Mouse (Mus musculus) bone marrow, adult 2 months (tissue): ENCODE results near the gene Nprl2. TPM values are rescaled to one million over a fixed set of nuclear protein-coding genes. Genes with fewer than 3 reads are reported as not detected.

Experiments
- H3K27ac ChIP-seq: fragments of 200-500 bp; 2 replicates; pipeline ENCODE4 v1.5.1; 2012; ENCODE audit warnings: low read depth, mild to moderate bottlenecking, control low read depth, inconsistent platforms, low read length; ENCODE audit not compliant: control insufficient read depth, poor library complexity, insufficient read depth
- H3K4me1 ChIP-seq: fragments of 200-500 bp; 2 replicates; pipeline ENCODE4 v1.6.1; 2011; ENCODE audit warnings: low read length; ENCODE audit not compliant: control insufficient read depth, insufficient read depth
- H3K4me3 ChIP-seq: fragments of 200-500 bp; replicated peaks from 2 replicates; pipeline ENCODE3; 2011; ENCODE audit warnings: mild to moderate bottlenecking, low read depth, low read length, control low read depth; ENCODE audit not compliant: control insufficient read depth
- CTCF ChIP-seq: fragments of 200-500 bp; IDR thresholded peaks from 2 replicates; pipeline ENCODE4 v1.5.1; 2011; ENCODE audit warnings: low read length, control low read depth; ENCODE audit not compliant: control insufficient read depth, insufficient read depth
- POLR2A ChIP-seq: fragments of 200-500 bp; IDR thresholded peaks from 2 replicates; pipeline ENCODE4 v1.6.1; 2011; ENCODE audit warnings: low read depth, mild to moderate bottlenecking, control low read depth, low read length, borderline replicate concordance; ENCODE audit not compliant: control insufficient read depth
- WGBS: fragments of 180-500 bp; shearing (Covaris S2); methylation state at CpG from one replicate; pipeline ENCODE4 v1.1.7; 2018; 5-methylcytosine and 5-hydroxymethylcytosine counted together
- polyA plus RNA-seq: library from polyadenylated mRNA; stranded (reverse); fragments of >200 nt; gene quantifications from 2 replicates; pipeline ENCODE4 v1.2.4, GENCODE M21; 2011; ENCODE audit warnings: low replicate concordance; ENCODE audit not compliant: missing spikeins, insufficient read depth, insufficient read length

The Nprl2 gene
- 9.3 and 24.6 TPM in 2 replicates for polyA plus RNA-seq

GRCm38 (mm10) chr9:107541474-107542351 lies at the start of gene Nprl2, which contains the start of gene Cyb561d2:
Gene Nprl2, plus strand, starts transcription at chr9:107542226.
Gene Cyb561d2, minus strand, starts transcription at chr9:107542193.
- Histone ChIP-seq H3K4me3 (peak within 1 kb of the TSS; percentile 87), H3K4me1 (peaks cover under 1% of the 10 kb centered on the region; the same call in 1 of the 2 replicates), H3K27ac (peak within 1 kb of the TSS; percentile 35)
- WGBS: under 1% methylated on average over 46 of the region's 46 CpGs
- TF ChIP-seq CTCF: peak; percentile 17; the same call in 1 of the 2 replicates
- peak; percentile 58; the same call in 1 of the 2 replicates for TF ChIP-seq POLR2A

- H3K4me3 ChIP-seq: no peak overlapping the region
- no peaks in the 10 kb centered on the region; the same call in 1 of the 2 replicates for H3K4me1 ChIP-seq
- WGBS: 42% methylated on average over 1 of the region's 1 CpGs
- no peak overlapping the region for H3K27ac ChIP-seq
- TF ChIP-seq POLR2A (no peak), CTCF (no peak)
Observed at GRCm38 (mm10) chr9:107493511-107493910, 48.5 kb upstream of the Nprl2 start.

GRCm38 (mm10) chr9:107494238-107494637 lies 47.8 kb upstream of the Nprl2 start:
- Histone ChIP-seq H3K27ac (no peak overlapping the region), H3K4me1 (no peaks in the 10 kb centered on the region; the same call in 1 of the 2 replicates), H3K4me3 (no peak overlapping the region)
- WGBS: 87% methylated on average over 12 of the region's 12 CpGs
- no peak for TF ChIP-seq POLR2A
- TF ChIP-seq CTCF: no peak

- no peak overlapping the region for H3K4me3 ChIP-seq
- WGBS: 80% methylated on average over 3 of the region's 3 CpGs
- no peak overlapping the region for H3K27ac ChIP-seq
- no peaks in the 10 kb centered on the region for H3K4me1 ChIP-seq
- TF ChIP-seq POLR2A (no peak), CTCF (no peak)
Observed at GRCm38 (mm10) chr9:107496359-107496758, 45.7 kb upstream of the Nprl2 start.

- 78% methylated on average over 3 of the region's 3 CpGs for WGBS
- Histone ChIP-seq H3K4me3 (no peak overlapping the region), H3K27ac (no peak overlapping the region), H3K4me1 (no peaks in the 10 kb centered on the region)
- TF ChIP-seq POLR2A (no peak), CTCF (no peak)
Observed at GRCm38 (mm10) chr9:107500708-107501286, 41.2 kb upstream of the Nprl2 start.

GRCm38 (mm10) chr9:107502131-107502846 lies 39.7 kb upstream of the Nprl2 start:
- Histone ChIP-seq H3K4me1 (no peaks in the 10 kb centered on the region), H3K27ac (no peak overlapping the region; the same call in 1 of the 2 replicates), H3K4me3 (no peak overlapping the region)
- TF ChIP-seq CTCF: no peak
- no peak for TF ChIP-seq POLR2A
- 76% methylated on average over 12 of the region's 12 CpGs for WGBS

GRCm38 (mm10) chr9:107504662-107505537 lies 37.1 kb upstream of the Nprl2 start:
- 80% methylated on average over 19 of the region's 19 CpGs for WGBS

More at GRCm38 (mm10) chr9:107504662-107505537, 37.1 kb upstream of the Nprl2 start:
- TF ChIP-seq CTCF: no peak
- no peak for TF ChIP-seq POLR2A
- Histone ChIP-seq H3K27ac (no peak overlapping the region), H3K4me3 (no peak overlapping the region), H3K4me1 (no peaks in the 10 kb centered on the region)
